Mouse (Mus musculus) intestine, embryonic 16.5 days (tissue): ENCODE data around the gene Sept1. TPM values are rescaled to one million over a fixed set of nuclear protein-coding genes. Genes with fewer than 3 reads are reported as not detected.
A peak's percentile ranks its signal among the peaks of the same experiment; 100 is the strongest.

ENCODE experiments used
- ATAC-seq: fragments of 200-750 bp; cut with Nextera tagmentation; 2 replicates; pipeline ENCODE4 v1.8.0; 2017; ENCODE audit warnings: moderate TSS enrichment, moderate library complexity
- H3K27ac ChIP-seq: fragments of 300-500 bp; sonication (generic); 2 replicates; pipeline ENCODE4 v1.5.1; 2014; ENCODE audit warnings: mild to moderate bottlenecking, low read length
- H3K27me3 ChIP-seq: fragments of 300-500 bp; sonication (generic); replicated peaks from 2 replicates; pipeline ENCODE4 v1.6.1; 2014; ENCODE audit warnings: low read length, control low read depth, mixed read lengths; ENCODE audit not compliant: control insufficient read depth, insufficient read depth
- H3K36me3 ChIP-seq: fragments of 300-500 bp; sonication (generic); 2 replicates; pipeline ENCODE4 v1.6.1; 2014; ENCODE audit warnings: low read length, control low read depth; ENCODE audit not compliant: control insufficient read depth, insufficient read depth
- H3K4me1 ChIP-seq: fragments of 300-500 bp; sonication (generic); 2 replicates; pipeline ENCODE4 v1.6.1; 2014; ENCODE audit warnings: low read length, control low read depth, mixed read lengths; ENCODE audit not compliant: control insufficient read depth, insufficient read depth
- H3K4me2 ChIP-seq: fragments of 300-500 bp; sonication (generic); 2 replicates; pipeline ENCODE4 v1.6.1; 2014; ENCODE audit warnings: low read depth, low read length, control low read depth
- H3K4me3 ChIP-seq: fragments of 300-500 bp; sonication (generic); 2 replicates; pipeline ENCODE4 v1.5.1; 2014; ENCODE audit warnings: mild to moderate bottlenecking, low read length
- H3K9ac ChIP-seq: fragments of 300-500 bp; sonication (generic); 2 replicates; pipeline ENCODE4 v1.6.1; 2014; ENCODE audit warnings: low read depth, low read length
- H3K9me3 ChIP-seq: fragments of 300-500 bp; sonication (generic); 2 replicates; pipeline ENCODE4 v1.6.1; 2016; ENCODE audit warnings: low read length, control low read depth; ENCODE audit not compliant: control insufficient read depth
- WGBS: fragments of 180-500 bp; shearing (Covaris S2); extraction: QIAGEN DNeasy Blood & Tissue Kit; methylation state at CpG from one replicate; pipeline ENCODE4 v1.1.7; 2014; 5-methylcytosine and 5-hydroxymethylcytosine counted together
- polyA plus RNA-seq: library from polyadenylated mRNA; unstranded; fragments of >200 nt; fragmentation: Nextera tagmentation; extraction: Ambion mirVana; gene quantifications from 2 replicates; pipeline ENCODE4 v1.2.1, GENCODE M21; 2015

Gene Sept1
- polyA plus RNA-seq, 1 experiment from 2014 or later = 16.3 TPM

GRCm38 (mm10) chr7:127225147-127225995, 7.6 kb downstream of the Sept1 start:
- H3K27ac ChIP-seq = no peak overlapping the region
- ATAC-seq = peak; percentile 63
- WGBS = 81% methylated on average over 11 of the region's 11 CpGs
- H3K36me3 ChIP-seq = no peaks in the 10 kb centered on the region
- no peaks in the 10 kb centered on the region for H3K4me1 ChIP-seq
- no peak overlapping the region for H3K4me3 ChIP-seq
- no peak overlapping the region for H3K4me2 ChIP-seq
- H3K9me3 ChIP-seq = no peaks in the 10 kb centered on the region
- H3K27me3 ChIP-seq = no peaks in the 10 kb centered on the region
- H3K9ac ChIP-seq = no peak overlapping the region

- WGBS = 90% methylated on average over 6 of the region's 6 CpGs
- no peaks in the 10 kb centered on the region for H3K36me3 ChIP-seq
These were observed 8.3 kb downstream of the Sept1 start for GRCm38 (mm10) chr7:127224616-127225015.

GRCm38 (mm10) chr7:127223515-127224478, 9.1 kb downstream of the Sept1 start:
- ATAC-seq = no peak
- Histone ChIP-seq H3K4me1 (no peaks in the 10 kb centered on the region), H3K27me3 (no peaks in the 10 kb centered on the region), H3K36me3 (no peaks in the 10 kb centered on the region), H3K4me2 (no peak overlapping the region), H3K4me3 (no peak overlapping the region), H3K9me3 (no peaks in the 10 kb centered on the region), H3K27ac (no peak overlapping the region), H3K9ac (no peak overlapping the region)
- 69% methylated on average over 6 of the region's 6 CpGs for WGBS

More at GRCm38 (mm10) chr7:127224616-127225015, 8.3 kb downstream of the Sept1 start:
- no peak for ATAC-seq
- no peak overlapping the region for H3K27ac ChIP-seq
- H3K4me2 ChIP-seq = no peak overlapping the region
- no peak overlapping the region for H3K9ac ChIP-seq
- H3K4me1 ChIP-seq = no peaks in the 10 kb centered on the region
- H3K9me3 ChIP-seq = no peaks in the 10 kb centered on the region
- no peak overlapping the region for H3K4me3 ChIP-seq
- H3K27me3 ChIP-seq = no peaks in the 10 kb centered on the region

- Histone ChIP-seq H3K9ac (no peak overlapping the region), H3K27me3 (no peaks in the 10 kb centered on the region), H3K4me2 (no peak overlapping the region), H3K9me3 (no peaks in the 10 kb centered on the region), H3K36me3 (no peaks in the 10 kb centered on the region), H3K4me3 (no peak overlapping the region), H3K4me1 (no peaks in the 10 kb centered on the region), H3K27ac (no peak overlapping the region)
- 93% methylated on average over 3 of the region's 3 CpGs for WGBS
- no peak for ATAC-seq
These were observed 9.8 kb downstream of the Sept1 start for GRCm38 (mm10) chr7:127223106-127223505.

- Histone ChIP-seq H3K4me3 (no peak overlapping the region), H3K4me2 (no peak overlapping the region), H3K4me1 (no peaks in the 10 kb centered on the region), H3K36me3 (no peaks in the 10 kb centered on the region), H3K9me3 (no peaks in the 10 kb centered on the region), H3K9ac (no peak overlapping the region), H3K27ac (no peak overlapping the region), H3K27me3 (no peaks in the 10 kb centered on the region)
- 76% methylated on average over 6 of the region's 6 CpGs for WGBS
- ATAC-seq = no peak
These were observed 12.5 kb downstream of the Sept1 start for GRCm38 (mm10) chr7:127220440-127220839.

- Histone ChIP-seq H3K4me1 (0 out of 2 replicates have a peak, but pooled peaks cover 5% of the 10 kb centered on the region), H3K27ac (no peak overlapping the region), H3K9ac (no peak overlapping the region), H3K9me3 (no peaks in the 10 kb centered on the region), H3K27me3 (no peaks in the 10 kb centered on the region), H3K36me3 (no peaks in the 10 kb centered on the region), H3K4me3 (no peak overlapping the region), H3K4me2 (no peak overlapping the region)
- no peak for ATAC-seq
- WGBS = 83% methylated on average over 4 of the region's 4 CpGs
These were observed 14.3 kb downstream of the Sept1 start for GRCm38 (mm10) chr7:127218670-127219069.

- Histone ChIP-seq H3K9ac (no peak overlapping the region), H3K36me3 (no peaks in the 10 kb centered on the region), H3K27me3 (no peaks in the 10 kb centered on the region), H3K9me3 (no peaks in the 10 kb centered on the region), H3K4me3 (no peak overlapping the region), H3K27ac (no peak overlapping the region), H3K4me1 (0 out of 2 replicates have a peak, but pooled peaks cover 5% of the 10 kb centered on the region), H3K4me2 (no peak overlapping the region)
- ATAC-seq = no peak
- 73% methylated on average over 10 of the region's 10 CpGs for WGBS
These were observed 14.9 kb downstream of the Sept1 start for GRCm38 (mm10) chr7:127217901-127218642.

GRCm38 (mm10) chr7:127217475-127217874, 15.5 kb downstream of the Sept1 start:
- Histone ChIP-seq H3K9me3 (no peaks in the 10 kb centered on the region), H3K4me1 (0 out of 2 replicates have a peak, but pooled peaks cover 5% of the 10 kb centered on the region), H3K27ac (no peak overlapping the region), H3K9ac (no peak overlapping the region), H3K4me3 (no peak overlapping the region), H3K27me3 (no peaks in the 10 kb centered on the region), H3K4me2 (no peak overlapping the region), H3K36me3 (no peaks in the 10 kb centered on the region)
- WGBS = 84% methylated on average over 6 of the region's 6 CpGs
- no peak for ATAC-seq

GRCm38 (mm10) chr7:127216307-127216706, 16.6 kb downstream of the Sept1 start:
- Histone ChIP-seq H3K27me3 (no peaks in the 10 kb centered on the region), H3K27ac (no peak overlapping the region), H3K9ac (no peak overlapping the region), H3K4me2 (no peak overlapping the region), H3K36me3 (no peaks in the 10 kb centered on the region), H3K9me3 (no peaks in the 10 kb centered on the region), H3K4me1 (0 out of 2 replicates have a peak, but pooled peaks cover 5% of the 10 kb centered on the region), H3K4me3 (no peak overlapping the region)
- WGBS = 84% methylated on average over 5 of the region's 5 CpGs
- ATAC-seq = no peak
